Mouse (Mus musculus): Measurements from ENCODE around the gene Camk2b.

GRCm38 (mm10) chr11:5994212-5994611 is 72.0 kb downstream of the Camk2b start:
- TF ChIP-seq CTCF (IDR thresholded peaks at IDR 0.05; ENCODE audit: borderline replicate concordance, insufficient read depth, low read depth, low read length): no peak
- no peak for TF ChIP-seq POLR2A (IDR thresholded peaks at IDR 0.05; ENCODE audit: borderline replicate concordance, insufficient read depth, low read length)
